Mouse (Mus musculus): ENCODE measurements around the gene Ptprn2. TPM values are rescaled to one million over a fixed set of nuclear protein-coding genes. Genes with fewer than 3 reads are reported as not detected.

The Ptprn2 gene
- total and polyA plus RNA-seq, 2 experiments from 2014 or later: 18.4 to 101 TPM

DNA sequence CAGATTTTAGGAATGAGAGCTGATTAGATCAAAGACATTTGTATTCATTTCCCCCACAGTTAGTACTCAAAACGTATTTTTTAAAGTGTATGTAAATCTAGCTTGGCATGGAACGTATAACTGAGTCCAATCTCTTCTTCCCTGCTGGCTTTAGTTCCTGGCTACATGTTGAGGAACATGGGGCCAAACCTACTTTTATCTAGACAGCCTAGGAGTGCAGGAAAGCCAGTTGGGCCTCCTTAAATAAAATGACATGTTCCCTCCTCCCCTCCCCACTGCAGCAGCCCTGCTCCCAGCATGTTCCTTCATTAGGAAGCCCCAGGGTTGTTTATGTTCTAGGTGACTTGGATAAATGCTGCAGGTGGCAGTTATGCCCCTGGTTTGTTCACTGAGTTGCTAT is 319.2 kb downstream of the Ptprn2 start:
- no peak overlapping the region for H3K9ac ChIP-seq (replicated peaks; ENCODE audit: low read length)
- peaks cover 9% of the 10 kb centered on the region; the same call in 1 of the 2 replicates for H3K4me1 ChIP-seq (ENCODE audit: insufficient read depth, low read length)
- WGBS: 58% methylated on average over 2 of the region's 2 CpGs
- H3K9me3 ChIP-seq (ENCODE audit: low read length): no peaks in the 10 kb centered on the region
- TF ChIP-seq CTCF (IDR thresholded peaks at IDR 0.05; ENCODE audit: low read depth): no peak
- peak overlapping the region; percentile 23; the same call in 1 of the 2 replicates for H3K27ac ChIP-seq
- H3K27me3 ChIP-seq (ENCODE audit: insufficient read depth, low read length): no peaks in the 10 kb centered on the region
- no peak overlapping the region for H3K4me2 ChIP-seq (ENCODE audit: low read depth, low read length)
- no peak for DNase-seq (ENCODE audit: low spot score)
- ATAC-seq: 0 out of 2 replicates have a peak, but pooled peaks have one; percentile 38
- no peaks in the 10 kb centered on the region for H3K36me3 ChIP-seq (ENCODE audit: insufficient read depth, low read length)
- H3K4me3 ChIP-seq (ENCODE audit: low read length): no peak overlapping the region

DNA sequence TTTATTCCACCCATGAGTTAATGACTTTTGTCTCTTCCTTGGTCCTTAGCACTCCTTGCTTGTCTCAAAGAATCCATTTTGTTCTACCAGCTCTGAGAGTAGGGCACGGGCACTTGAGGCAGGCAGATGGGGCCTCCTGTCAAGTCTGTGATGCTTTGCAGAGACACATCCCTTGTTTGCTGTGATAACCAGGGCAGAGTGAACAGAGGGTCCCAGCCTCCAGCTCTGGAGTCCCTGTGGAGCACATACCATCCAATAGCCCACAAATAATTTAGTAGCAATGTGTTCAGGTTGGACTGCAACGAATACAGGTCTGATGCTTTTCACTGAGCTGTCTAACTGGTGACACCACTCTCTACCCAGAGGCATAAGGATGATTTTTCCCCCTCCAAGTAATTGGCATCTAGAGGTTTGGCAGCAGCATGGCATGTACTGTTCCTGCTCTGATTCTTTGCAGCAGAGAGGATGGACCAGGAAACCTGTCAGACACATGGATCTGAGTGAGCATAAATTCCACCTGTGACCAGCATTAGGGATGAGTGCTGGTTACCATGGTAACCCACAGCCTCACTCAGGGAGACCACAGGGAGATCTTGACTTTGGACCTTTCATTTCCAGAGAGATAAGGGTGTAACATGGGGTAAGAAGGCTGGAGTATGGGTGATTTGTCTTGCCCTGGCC is 319.7 kb downstream of the Ptprn2 start:
- no peak for TF ChIP-seq CTCF (IDR thresholded peaks at IDR 0.05; ENCODE audit: low read depth)
- peak; percentile 72 for ATAC-seq
- no peak overlapping the region for H3K9ac ChIP-seq (replicated peaks; ENCODE audit: low read length)
- peaks cover 9% of the 10 kb centered on the region; the same call in 1 of the 2 replicates for H3K4me1 ChIP-seq (ENCODE audit: insufficient read depth, low read length)
- peak; percentile 43 for DNase-seq (ENCODE audit: low spot score)
- no peak overlapping the region for H3K4me2 ChIP-seq (ENCODE audit: low read depth, low read length)
- H3K27ac ChIP-seq: peak overlapping the region; percentile 23; the same call in 1 of the 2 replicates
- WGBS: 44% methylated on average over 2 of the region's 2 CpGs
- no peaks in the 10 kb centered on the region for H3K27me3 ChIP-seq (ENCODE audit: insufficient read depth, low read length)
- no peaks in the 10 kb centered on the region for H3K36me3 ChIP-seq (ENCODE audit: insufficient read depth, low read length)
- H3K4me3 ChIP-seq (ENCODE audit: low read length): no peak overlapping the region
- no peaks in the 10 kb centered on the region for H3K9me3 ChIP-seq (ENCODE audit: low read length)

DNA sequence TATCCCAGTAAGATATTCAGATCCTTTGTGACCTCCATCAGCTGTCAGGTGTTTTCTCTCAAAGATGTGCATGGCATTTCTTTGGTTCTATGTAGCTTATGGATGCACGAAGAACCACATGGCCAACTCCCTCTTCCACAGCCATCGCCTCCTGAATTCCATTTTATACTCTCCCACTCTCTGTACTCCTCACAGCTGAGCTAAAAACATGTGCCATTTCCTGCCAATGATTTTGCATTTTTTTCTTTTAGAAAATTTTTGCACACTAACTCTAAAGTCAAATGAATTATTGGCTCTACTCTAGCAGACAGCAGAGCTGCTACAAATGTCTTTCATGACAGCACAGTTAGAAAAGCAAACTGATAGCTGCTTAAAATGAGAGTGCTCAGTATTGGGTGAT is 320.6 kb downstream of the Ptprn2 start:
- Histone ChIP-seq H3K9me3 (ENCODE audit: low read length) (no peaks in the 10 kb centered on the region), H3K27ac (no peak overlapping the region; the same call in 1 of the 2 replicates), H3K27me3 (ENCODE audit: insufficient read depth, low read length) (no peaks in the 10 kb centered on the region), H3K4me3 (ENCODE audit: low read length) (no peak overlapping the region), H3K9ac (replicated peaks; ENCODE audit: low read length) (no peak overlapping the region), H3K36me3 (ENCODE audit: insufficient read depth, low read length) (no peaks in the 10 kb centered on the region), H3K4me1 (ENCODE audit: insufficient read depth, low read length) (peaks cover 9% of the 10 kb centered on the region; the same call in 1 of the 2 replicates), H3K4me2 (ENCODE audit: low read depth, low read length) (no peak overlapping the region)
- no peak for TF ChIP-seq CTCF (IDR thresholded peaks at IDR 0.05; ENCODE audit: low read depth)
- no peak for ATAC-seq
- WGBS: 85% methylated on average over 2 of the region's 2 CpGs
- no peak for DNase-seq (ENCODE audit: low spot score)

DNA sequence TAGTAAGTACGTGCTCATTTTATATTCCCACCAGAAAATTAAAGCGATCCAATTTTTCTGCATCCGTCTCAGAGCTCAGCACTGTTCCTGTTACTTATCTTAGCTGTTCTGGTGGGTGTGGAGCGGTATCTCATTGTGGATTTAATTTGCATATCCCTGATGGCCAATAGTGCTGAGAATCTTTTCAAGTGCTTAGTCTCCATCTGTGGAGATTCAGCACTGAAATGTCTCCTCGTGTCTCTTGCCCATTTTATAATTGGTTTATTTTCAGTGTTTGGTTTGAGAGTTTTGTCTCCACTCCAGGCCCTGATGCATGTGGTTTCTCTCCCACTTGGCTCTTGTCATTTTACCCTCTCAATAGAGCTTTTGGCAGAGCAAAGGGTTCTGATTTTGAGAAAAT is 327.5 kb downstream of the Ptprn2 start:
- Histone ChIP-seq H3K9me3 (ENCODE audit: low read length) (no peaks in the 10 kb centered on the region), H3K4me2 (ENCODE audit: low read depth, low read length) (no peak overlapping the region), H3K9ac (replicated peaks; ENCODE audit: low read length) (no peak overlapping the region), H3K27ac (no peak overlapping the region), H3K4me1 (ENCODE audit: insufficient read depth, low read length) (no peaks in the 10 kb centered on the region), H3K4me3 (ENCODE audit: low read length) (no peak overlapping the region), H3K36me3 (ENCODE audit: insufficient read depth, low read length) (no peaks in the 10 kb centered on the region), H3K27me3 (ENCODE audit: insufficient read depth, low read length) (no peaks in the 10 kb centered on the region)
- TF ChIP-seq CTCF (IDR thresholded peaks at IDR 0.05; ENCODE audit: low read depth): no peak
- no peak for ATAC-seq
- 59% methylated on average over 5 of the region's 5 CpGs for WGBS
- no peak for DNase-seq (ENCODE audit: low spot score)

DNA sequence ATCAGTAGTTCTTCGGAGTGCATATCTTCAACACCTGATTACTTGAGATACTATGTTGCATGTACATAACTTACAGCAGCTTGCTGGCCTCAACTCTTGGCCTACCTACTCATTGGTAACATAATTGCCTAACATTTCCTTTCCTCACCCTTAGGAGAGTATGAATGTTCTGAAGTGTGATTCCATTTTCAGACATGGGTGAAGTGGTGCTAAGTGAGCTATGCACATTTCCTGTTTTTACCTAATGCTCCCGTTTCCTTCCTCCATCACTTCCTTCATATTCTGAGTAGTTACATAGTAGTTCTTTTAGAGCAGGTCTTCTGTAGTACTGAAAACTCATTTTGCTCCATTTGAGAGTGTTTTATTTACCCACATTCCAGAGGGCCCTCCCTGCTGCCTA is 334.3 kb downstream of the Ptprn2 start:
- ATAC-seq (no peak), DNase-seq (ENCODE audit: low spot score) (no peak)
- TF ChIP-seq CTCF (IDR thresholded peaks at IDR 0.05; ENCODE audit: low read depth): no peak
- H3K4me2 ChIP-seq (ENCODE audit: low read depth, low read length): no peak overlapping the region
- H3K4me1 ChIP-seq (ENCODE audit: insufficient read depth, low read length): no peaks in the 10 kb centered on the region
- H3K36me3 ChIP-seq (ENCODE audit: insufficient read depth, low read length): no peaks in the 10 kb centered on the region
- 95% methylated on average over 2 of the region's 2 CpGs for WGBS
- no peak overlapping the region for H3K4me3 ChIP-seq (ENCODE audit: low read length)
- H3K27ac ChIP-seq: no peak overlapping the region
- no peaks in the 10 kb centered on the region for H3K9me3 ChIP-seq (ENCODE audit: low read length)
- H3K27me3 ChIP-seq (ENCODE audit: insufficient read depth, low read length): no peaks in the 10 kb centered on the region
- H3K9ac ChIP-seq (replicated peaks; ENCODE audit: low read length): no peak overlapping the region

DNA sequence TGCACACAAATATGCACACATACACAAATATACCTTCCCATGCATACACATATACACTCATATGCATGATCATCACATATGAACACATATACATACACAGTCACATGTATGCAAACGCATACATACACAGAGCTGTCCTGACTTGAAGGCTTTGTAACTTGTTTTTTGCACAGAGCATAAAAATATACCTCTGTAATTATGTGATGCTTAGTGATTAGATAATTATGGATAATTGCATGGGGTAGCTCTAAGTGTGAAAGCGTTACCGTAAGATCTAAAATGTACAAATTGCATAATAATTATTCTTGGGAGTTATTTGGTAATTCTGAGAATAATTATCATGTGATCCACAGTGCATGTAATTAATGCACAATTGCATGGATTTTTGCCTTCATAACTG is 337.8 kb downstream of the Ptprn2 start:
- WGBS: 89% methylated on average over 3 of the region's 3 CpGs
- Histone ChIP-seq H3K9me3 (ENCODE audit: low read length) (no peaks in the 10 kb centered on the region), H3K4me1 (ENCODE audit: insufficient read depth, low read length) (no peaks in the 10 kb centered on the region), H3K36me3 (ENCODE audit: insufficient read depth, low read length) (no peaks in the 10 kb centered on the region), H3K4me3 (ENCODE audit: low read length) (no peak overlapping the region), H3K27ac (no peak overlapping the region), H3K9ac (replicated peaks; ENCODE audit: low read length) (no peak overlapping the region), H3K27me3 (ENCODE audit: insufficient read depth, low read length) (no peaks in the 10 kb centered on the region), H3K4me2 (ENCODE audit: low read depth, low read length) (no peak overlapping the region)
- ATAC-seq (no peak), DNase-seq (ENCODE audit: low spot score) (no peak)
- no peak for TF ChIP-seq CTCF (IDR thresholded peaks at IDR 0.05; ENCODE audit: low read depth)

DNA sequence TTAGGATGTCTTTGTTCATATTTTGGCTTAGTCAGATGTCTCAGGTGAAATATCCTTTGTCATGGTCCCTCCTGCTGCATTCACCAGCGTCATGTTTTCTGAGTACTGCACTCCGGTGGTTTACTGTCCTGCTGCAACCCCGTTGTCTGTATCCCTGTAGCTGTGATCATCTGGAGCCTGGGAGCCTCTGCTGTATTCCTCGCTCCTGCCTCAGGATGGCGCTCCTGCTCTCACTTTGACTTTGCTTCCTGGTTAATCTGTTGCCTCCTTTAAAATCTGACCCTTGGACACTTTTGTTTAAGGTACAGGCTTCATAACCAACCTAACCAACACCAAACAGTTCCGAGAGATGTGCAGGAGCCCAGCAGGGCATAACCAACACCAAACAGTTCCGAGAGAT is 342.2 kb downstream of the Ptprn2 start:
- Histone ChIP-seq H3K27ac (no peak overlapping the region), H3K9ac (replicated peaks; ENCODE audit: low read length) (no peak overlapping the region), H3K36me3 (ENCODE audit: insufficient read depth, low read length) (no peaks in the 10 kb centered on the region), H3K4me1 (ENCODE audit: insufficient read depth, low read length) (no peaks in the 10 kb centered on the region), H3K4me2 (ENCODE audit: low read depth, low read length) (no peak overlapping the region), H3K4me3 (ENCODE audit: low read length) (no peak overlapping the region), H3K27me3 (ENCODE audit: insufficient read depth, low read length) (no peaks in the 10 kb centered on the region), H3K9me3 (ENCODE audit: low read length) (no peaks in the 10 kb centered on the region)
- DNase-seq (ENCODE audit: low spot score): peak; percentile 28
- ATAC-seq: no peak
- WGBS: 34% methylated on average over 7 of the region's 7 CpGs
- TF ChIP-seq CTCF (IDR thresholded peaks at IDR 0.05; ENCODE audit: low read depth): peak; percentile 58
